Mouse (Mus musculus): ENCODE results near the gene Rpl13a. TPM values are rescaled to one million over a fixed set of nuclear protein-coding genes. Genes with fewer than 3 reads are reported as not detected.
"Not testable (repeated sequence)": the region's sequence is repeated elsewhere in the genome, so short reads cannot be mapped to it uniquely, and the experiment has no call there.

Gene Rpl13a
- polyA plus RNA-seq, 2 experiments from 2014 or later: 5,632 to 7,602 TPM

DNA sequence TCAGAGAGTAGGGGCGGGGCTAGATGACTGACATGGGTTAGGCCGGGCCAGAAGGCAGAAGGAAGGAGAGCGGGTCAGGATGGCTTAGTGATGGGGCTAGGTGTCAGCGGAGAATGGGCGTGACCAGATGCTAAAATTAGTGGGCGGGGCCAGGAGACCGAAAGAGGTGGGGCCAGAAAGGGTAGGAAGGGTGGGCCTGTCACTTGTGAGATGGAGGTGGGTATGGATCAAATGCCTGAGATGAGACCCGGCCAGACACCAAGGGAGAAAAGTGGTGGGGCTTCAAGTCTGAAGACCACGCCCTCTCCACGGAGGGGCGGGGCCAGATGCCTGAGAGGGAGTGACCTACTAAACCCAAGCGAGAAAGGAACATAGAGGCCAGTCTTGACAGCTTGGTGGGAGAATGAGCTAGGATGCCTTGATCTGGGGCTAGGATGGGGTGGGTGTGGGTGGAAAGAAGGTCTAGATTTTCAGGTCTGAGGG, 6.0 kb upstream of the Rpl13a start:
- ATAC-seq: no peak

DNA sequence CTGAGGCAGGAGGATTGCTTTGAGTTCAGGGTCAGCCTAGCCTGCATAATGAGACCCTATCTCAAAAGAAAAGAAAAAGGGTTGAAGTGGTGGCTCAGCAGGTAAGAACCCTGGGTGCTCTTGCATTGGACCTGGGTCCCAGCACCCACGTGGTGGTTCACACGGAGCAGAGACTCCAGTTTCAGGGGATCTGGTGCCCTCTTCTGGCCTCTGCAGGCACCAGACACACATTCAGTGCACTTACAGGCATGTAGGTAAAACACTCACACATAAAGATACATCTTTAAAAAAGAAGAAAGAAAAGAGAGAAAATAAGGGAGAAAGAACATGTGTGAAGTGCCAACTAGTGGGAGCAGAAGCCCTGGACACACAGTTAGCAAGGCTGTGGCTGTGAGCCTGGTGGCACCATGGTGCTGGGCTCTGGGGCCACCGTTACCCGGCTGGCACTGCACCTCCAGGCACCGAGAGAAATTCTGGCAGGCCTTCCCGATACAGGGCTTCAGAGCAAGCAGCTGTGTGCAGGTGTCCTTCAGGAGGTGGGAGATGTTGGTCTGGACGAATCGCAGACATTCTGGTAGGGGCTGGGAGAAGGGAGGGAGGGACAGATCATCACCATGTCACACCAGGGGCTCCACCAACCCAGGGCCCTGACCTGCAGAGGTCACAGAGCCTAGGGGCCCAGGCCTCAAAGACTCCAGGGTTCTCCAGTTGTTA, 5.0 kb upstream of the Rpl13a start:
- no peak for ATAC-seq

DNA sequence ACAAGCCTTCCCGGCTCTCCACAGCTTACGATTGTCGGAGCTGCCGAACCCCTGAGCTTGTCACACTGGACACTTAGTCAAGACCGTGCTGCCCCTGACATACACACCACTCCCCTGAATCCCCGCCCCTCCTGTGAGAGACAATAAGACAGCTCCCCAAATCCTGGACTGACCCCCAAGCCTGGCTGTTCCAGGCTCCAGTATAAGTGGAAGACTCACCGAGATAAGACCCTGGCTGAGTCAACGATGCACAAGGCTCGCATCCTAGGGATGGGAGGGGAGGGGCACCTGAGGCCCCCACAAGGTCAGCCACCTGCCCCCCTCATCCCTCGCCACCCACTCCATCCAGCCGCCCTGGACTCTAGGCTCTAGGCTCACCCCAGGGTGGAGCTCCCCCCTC, 3.3 kb upstream of the Rpl13a start:
- no peak for ATAC-seq

DNA sequence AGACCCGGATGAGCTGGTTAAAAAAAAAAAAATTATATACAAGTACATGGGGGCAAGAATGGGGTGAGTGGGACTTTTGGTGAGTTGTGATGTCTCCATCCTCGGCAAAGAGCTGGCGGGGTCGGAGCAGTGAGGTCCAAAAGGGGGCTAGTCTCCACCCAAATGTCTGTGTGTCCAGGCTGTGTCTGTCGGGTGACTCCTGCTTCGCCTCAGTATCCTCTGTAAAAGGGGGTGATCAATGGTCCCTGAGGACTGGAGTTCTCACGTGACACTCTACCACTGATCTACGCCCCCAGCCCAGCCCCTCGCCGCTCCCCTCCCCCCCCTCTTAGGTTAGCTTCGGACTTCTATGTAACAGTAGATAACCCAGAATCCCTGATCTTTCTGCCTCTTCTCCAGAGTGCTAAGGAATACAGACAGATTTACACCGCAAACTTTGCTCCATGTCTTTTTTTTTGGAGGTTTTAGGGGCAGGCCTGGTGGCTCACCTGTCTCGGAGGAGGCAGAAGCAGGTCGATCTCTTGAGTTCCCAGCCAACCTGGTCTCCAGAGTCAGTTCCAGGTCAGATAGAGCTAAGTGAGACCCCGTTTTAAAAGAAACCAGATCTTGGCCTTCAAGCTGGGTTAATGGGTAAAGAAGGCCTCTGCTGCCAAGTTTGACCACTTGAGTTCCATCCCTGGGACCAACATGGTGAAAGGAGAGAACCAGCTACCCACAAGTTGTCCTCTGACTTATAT, 1.4 kb upstream of the Rpl13a start:
- ATAC-seq: no peak

DNA sequence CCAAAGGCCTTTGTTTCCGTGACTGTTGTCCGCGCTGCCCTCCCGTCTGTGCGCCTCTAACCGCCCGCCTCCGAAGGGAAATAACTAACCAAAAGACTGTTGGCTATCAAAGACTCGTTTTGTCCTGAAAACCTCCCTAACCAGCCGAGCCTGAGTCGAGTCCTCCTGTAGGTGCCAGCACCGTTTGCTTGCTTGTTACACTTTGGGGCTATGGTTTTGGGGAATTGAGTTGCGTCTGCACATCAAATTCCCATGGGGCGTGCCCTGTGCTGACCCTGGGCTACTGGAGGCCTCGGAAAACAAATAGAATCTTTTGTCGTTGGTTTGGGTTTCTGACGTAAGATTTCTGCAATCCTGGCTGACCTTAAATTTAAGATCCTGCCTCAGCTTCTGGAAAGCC, 757 bp upstream of the Rpl13a start:
- no peak for ATAC-seq

DNA sequence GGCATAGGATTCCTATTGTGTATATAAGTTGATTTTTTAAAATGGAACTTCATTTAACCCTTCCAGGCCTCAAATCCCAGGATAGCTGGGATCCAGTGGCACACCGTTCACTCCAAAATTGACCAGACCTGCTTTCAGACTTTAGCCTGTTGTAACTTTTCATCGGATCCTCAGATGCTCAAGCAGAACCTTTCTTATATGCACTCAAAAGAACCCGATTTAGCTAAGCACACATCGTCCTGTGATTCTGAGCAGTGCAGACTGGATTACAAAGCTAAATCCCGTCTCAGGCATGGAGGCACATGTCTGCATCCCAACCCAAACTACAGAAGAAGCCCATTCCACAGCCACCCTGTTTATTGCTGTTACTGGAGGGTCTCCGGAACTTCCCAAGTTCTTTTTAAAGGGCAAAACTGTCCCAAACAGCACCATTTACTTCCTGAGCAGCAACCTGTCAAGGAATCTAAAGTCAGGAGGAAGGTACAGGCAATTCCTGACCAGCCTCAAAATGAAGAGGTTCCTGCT, 799 bp downstream of the Rpl13a start:
- ATAC-seq: no peak

DNA sequence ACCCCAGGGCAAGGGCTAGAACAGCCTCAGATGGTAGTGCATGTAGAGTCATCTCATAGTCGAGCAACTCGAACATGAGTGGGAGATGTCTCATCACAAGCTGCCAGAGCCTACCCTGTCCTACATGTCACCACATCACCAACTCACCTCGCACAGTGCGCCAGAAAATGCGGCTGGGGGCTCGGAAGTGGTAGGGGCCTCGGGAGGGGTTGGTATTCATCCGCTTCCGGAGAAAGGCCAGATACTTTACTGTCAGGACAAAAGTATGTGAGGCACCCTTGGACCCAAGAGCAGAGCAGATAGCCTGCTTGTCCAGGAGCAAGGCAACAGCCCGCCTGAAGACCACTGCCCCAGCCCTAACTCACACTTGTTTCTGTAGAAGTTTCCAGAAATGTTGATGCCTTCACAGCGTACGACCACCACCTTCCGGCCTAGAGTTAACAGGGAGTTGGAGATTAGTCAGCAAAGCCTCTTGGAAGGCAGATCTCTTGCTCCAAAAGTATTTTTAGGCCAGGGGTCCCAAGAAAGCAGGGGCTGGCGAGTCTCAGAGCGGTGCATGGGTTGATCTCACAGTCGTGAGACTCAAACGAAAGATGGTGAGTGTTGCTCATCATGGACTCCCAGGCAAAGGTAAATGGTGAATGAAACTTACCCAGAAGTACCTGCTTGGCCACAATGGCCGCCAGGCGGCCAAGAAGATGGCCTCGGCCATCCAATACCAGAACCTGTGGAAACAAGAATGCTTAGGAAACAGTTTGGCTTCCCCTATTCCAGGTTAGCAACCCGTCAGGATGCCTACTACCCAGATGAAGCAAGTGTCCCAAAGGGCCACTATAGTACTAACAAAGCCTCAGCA, 1.5 kb downstream of the Rpl13a start:
- ATAC-seq: no peak

DNA sequence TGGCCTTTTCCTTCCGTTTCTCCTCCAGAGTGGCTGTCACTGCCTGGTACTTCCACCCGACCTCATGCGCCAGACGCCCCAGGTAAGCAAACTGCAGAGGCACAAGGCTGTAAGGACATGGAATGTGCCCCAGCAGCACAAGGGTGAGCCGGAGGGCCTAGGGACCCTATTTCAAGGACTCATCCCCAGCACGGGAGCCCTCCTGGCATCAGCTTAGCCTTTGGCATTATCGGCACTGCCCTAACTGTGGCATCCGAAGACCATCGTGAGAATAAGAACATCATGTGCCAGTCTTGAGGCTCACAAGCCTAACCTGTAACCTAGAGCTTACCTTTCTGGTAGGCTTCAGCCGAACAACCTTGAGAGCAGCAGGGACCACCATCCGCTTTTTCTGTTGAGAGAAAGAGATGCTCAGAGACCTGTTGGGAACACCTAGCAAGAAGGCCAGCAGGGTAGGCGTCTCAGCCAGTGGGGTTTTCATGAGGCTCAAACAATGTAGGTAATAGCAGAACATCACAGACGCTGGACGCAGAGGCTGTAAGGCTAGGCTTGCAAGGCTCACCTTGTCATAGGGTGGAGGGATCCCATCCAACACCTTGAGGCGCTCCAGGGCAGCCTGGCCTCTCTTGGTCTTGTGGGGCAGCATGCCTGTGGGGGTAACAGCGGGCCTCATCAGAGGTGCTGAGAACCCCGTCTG, 2.3 kb downstream of the Rpl13a start:
- ATAC-seq: no peak

DNA sequence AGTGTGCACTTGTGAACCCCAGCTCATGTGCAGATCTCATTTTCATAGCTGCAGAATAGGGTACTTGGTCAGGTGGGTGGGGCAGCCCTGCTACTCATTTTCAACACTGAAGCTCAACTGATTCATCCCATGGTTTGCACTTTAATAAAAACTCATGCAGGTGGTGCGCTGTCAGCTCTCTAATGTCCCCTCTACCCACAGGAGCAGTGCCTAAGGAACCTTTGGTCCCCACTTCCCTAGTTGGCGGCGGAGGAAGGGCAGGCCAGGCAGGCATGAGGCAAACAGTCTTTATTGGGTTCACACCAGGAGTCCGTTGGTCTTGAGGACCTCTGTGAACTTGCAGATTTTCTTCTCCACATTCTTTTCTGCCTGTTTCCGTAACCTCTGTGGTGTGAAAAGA, 2.9 kb downstream of the Rpl13a start:
- ATAC-seq: not testable (repeated sequence)

DNA sequence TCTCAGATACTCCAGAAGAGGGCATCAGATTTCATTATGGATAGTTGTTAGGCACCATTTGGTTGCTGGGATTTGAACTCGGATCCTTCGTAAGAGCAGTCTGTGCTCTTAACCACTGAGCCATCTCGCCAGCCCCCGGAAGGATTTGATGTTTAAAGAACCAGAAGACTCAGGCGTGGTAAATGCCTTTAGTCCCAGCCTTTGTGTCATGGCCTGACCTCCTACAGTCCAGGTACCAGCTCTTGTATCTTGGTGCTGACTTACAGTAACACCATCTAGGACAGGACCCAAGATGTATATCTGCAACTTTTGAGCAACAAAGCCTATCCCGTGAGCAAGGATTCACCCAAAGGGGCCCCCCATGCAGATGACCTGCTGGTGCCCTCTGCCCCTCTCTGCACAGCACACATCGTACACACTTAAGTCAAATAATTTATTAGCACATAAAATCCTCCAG, 3.4 kb downstream of the Rpl13a start:
- no peak for ATAC-seq

DNA sequence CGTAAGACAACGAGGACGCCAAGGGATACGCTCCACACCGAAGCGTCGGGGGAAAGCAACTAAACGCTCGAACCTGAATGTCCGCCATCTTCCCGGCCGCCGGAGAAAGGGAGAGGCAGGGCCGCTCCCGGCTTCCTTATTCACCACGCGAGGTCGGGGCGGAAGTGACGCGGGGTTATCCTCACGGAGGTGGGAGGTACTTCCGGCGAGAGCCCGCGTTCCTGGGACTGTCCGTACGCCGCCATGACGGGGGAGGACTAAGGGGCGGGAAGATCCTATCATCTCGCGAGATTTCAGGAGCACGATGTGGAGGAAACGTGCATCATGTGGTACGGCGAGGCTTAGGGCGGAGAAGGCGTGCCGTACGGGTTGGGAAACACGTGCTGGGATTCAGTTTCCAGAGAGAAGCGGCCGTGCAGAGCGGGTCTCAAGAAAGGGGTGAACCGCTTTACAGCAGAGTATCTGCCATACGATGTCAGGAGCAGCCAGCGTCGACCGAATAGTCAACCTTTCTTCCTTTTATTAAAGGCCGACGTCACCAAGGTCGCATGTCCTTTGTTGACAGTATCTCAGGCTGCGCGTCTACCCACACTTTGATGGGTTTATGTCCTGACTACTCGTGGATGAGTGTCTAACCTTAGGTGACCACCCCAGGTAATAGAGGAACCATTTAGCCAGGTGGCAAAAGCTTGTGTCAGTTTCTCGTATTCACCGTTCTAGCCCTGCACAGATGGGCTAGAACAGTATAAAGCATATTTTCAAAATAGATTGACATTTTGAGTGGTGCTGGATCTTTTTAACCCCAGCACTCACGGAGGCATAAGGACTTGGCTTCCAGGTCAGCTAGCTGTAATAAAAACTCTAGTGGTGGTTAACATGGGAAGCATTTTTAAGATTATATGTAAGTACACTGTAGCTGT, 4.1 kb downstream of the Rpl13a start, which contains the start of gene Rps11:
Gene Rps11, minus strand, starts transcription at position 216 of the 920 bp plus-strand sequence.
- ATAC-seq: peak; percentile 63

DNA sequence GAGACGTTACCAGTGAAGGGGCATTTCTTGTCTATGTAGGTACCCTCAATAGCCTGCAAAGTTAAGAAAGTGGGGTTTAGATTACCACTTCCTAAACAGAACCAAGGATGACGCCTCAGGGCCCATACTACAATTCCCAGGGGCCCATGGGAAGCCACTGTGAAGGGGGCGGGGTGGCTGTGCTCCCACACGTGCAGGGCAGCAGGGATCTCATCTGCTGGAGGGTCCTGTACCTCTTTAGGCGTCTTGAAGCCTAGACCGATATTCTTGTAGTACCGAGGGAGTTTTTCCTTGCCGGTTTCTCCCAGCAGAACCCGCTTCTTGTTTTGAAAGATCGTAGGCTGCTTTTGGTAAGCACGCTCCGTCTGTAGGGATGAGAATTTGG, 5.4 kb downstream of the Rpl13a start:
- no peak for ATAC-seq

DNA sequence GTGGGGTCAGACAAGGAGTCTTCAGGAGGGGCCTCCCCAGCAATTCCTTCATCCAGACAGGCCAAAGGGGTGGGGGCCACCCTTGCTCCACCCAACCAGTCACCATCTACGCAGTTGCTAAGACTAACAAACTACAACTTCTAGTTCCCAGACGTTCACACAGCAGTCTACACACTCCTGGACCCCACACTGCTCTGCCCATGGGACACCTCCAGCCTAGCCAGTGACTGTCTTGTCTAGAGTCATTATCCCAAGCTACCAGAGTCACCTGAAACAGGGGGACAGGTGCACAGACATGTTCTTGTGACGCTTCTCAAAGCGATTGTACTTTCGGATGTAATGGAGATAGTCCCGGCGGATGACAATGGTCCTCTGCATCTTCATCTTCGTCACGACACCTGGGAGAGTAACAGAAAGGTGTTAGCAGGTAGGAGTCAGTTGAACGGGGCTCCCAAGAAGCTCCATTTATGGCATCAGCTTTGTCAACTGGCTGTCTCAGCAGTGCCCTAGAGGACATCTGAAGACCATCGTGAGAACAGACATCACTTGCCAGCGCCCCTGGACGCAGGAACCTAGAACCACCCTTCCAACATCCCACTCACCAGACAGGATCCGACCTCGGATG, 5.9 kb downstream of the Rpl13a start:
- ATAC-seq: no peak

DNA sequence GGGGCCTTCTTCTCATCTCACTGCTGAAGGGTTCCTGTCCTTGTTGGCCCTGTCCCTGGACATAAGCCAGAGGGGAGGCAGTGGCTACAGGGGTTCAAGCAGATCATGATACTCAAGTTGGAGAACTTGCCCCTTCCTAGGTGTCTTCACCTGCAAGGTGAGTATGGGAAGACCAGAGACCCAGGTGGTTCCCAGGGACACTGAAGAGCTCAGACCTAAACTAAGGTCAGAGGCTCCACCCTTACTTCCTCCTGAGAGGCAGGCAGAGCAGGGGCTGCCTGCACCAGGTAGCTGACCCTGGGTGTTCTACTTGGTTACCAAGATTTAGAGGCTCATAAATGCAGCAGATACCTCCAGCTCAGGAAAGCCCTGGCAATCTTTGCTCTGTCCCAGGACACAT, 6.6 kb downstream of the Rpl13a start:
- ATAC-seq: no peak

DNA sequence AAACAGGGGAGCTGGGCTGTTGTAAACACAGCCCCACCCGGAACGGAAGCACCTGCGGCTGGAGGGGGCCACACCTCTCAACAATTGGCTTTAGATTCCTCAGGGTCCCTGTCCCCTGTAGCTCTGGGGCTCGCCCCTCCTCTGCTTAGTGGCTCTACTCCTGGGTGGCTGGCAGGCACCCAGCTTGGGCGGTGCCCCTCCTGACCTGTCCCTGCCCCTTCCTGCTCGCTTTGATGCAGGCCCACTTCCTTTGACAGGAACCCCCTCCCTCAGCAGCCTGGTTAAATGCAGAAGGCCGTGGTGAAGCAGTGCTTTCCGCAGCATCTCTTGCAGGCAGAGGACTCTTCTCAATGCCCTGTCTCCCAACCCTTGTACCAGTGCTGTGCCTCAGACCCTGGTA, 7.2 kb downstream of the Rpl13a start:
- peak; percentile 65 for ATAC-seq

DNA sequence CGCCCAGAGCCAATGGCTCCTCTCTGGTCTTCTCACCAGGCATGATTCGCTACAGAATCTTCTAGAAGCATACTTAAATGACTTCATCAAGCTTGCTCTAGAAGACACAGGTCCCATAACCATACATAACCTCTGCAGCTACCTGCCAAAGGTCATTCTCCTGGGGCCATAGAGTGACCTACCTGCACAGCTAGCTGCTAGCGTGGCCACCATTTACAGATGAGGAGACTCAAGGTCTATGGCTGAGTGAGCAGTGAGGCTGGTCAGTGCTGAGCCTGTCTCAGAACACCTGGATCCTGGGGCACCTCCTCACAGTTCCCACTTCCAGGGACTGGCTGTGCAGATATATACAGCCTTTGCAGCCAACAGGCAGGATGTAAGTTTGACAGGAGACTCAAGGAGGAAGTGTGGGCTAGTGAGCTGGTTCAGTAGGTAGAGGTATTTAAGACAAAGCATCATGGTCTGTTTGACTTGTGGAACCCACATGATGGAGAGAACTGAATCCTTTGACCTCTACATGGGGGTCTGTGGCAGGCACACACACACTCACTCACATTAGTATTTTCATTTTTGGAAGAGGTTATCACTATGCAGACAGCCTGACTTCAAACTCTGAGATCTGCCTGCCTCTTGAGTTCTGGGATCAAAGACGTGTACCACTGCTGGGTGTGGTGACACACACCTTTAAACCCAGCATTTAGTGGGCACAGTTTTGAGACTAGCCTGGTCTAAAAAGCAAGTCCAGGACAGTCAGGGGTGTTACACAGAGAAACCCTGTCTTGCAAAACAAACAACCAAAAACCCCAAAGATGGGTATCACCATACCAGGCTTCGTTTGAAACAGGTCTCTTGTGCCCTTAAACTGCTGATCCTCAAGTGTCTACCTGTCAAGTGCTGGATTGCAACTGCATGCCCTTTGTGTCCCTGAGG, 8.5 kb downstream of the Rpl13a start:
- no peak for ATAC-seq

DNA sequence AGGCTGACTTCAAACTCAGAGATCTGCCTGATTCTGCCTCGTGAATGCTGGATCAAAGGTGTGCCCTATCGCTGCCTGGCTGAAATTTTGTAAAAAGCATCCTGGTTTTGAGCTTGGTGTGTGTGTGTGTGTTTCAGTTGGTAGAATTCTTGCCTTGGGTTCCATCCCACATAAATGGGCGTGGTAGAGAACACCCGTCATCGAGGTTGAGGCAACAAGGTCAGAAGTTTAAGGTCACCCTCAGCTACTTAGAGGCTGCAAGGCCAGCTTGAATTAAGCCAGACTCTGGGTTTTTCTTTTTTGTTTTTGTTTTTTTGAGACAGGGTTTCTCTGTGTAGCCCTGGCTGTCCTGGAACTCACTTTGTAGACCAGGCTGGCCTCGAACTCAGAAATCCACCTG, 10.2 kb downstream of the Rpl13a start:
- ATAC-seq: no peak

DNA sequence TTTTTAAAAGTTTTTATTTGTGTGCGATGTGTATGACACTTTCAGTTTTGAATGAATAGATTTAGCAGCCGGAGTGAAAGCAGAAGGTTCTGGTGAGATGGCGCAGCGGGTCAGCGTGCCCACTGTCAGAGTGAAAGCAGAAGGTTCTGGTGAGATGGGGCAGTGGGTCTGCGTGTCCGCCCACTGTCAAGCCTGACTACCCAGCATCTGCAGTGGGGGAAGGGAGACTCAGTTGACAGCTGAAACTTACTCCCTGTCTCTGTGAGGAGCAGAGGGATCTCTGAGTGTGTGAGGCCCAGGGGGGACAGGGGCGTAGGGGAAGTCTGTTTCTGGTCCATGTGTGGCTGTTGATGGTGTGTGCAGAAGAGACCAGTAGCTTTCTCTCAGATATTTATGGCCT, 11.0 kb downstream of the Rpl13a start:
- ATAC-seq: no peak

DNA sequence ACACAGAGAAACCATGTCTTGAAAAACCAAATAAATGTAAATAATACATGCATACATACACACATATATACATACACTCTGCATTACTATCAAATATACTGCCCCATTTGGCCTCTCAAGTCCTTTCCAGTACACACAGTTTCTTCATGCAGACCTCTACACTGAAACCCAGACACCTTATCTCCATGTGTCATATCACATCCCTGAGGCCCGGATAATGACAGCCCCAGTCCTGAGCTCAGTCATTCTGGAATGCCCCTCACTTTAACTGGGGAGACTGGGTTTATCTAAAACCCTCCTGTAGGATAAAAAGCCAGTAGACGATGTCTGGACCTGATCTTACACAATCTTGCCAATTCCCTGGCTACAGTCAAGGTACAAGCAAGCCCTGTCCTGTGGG, 15.1 kb downstream of the Rpl13a start:
- ATAC-seq: no peak

Data from CD4-positive, CD25-positive, alpha-beta regulatory T cell, adult 4 months (primary cell).